Mouse (Mus musculus): ENCODE measurements around the gene Kctd21. TPM values are rescaled to one million over a fixed set of nuclear protein-coding genes. Genes with fewer than 3 reads are reported as not detected.

Gene Kctd21
- total and polyA plus RNA-seq, 3 experiments = 0.22 to 1.9 (median 1.7) TPM

GRCm38 (mm10) chr7:97387561-97388147 lies 55.5 kb downstream of the Kctd21 start:
- DNase-seq (ENCODE audit: low spot score) (no peak), ATAC-seq (ENCODE audit: extremely low read depth, insufficient number of reproducible peaks, low FRiP score, poor library complexity, severe bottlenecking) (no peak)
- Histone ChIP-seq H3K4me1 (ENCODE audit: insufficient read depth, low read depth, low read length) (peaks cover 9% of the 10 kb centered on the region; the same call in 1 of the 2 replicates), H3K9me3 (replicated peaks) (no peaks in the 10 kb centered on the region), H3K4me3 (ENCODE audit: low read depth, low read length) (no peak overlapping the region), H3K27me3 (ENCODE audit: insufficient read depth, low read length) (no peaks in the 10 kb centered on the region), H3K36me3 (replicated peaks) (peaks cover 97% of the 10 kb centered on the region)
- TF ChIP-seq CTCF (IDR thresholded peaks at IDR 0.05; ENCODE audit: low read depth, low read length) (no peak), TAL1 (conservative IDR thresholded peaks at IDR 0.05; ENCODE audit: low read depth, low read length) (no peak), POLR2AphosphoS5 (IDR thresholded peaks at IDR 0.05; ENCODE audit: insufficient replicate concordance, low read depth, low read length) (no peak), GATA1 (IDR thresholded peaks at IDR 0.05; ENCODE audit: borderline replicate concordance, low read length) (no peak), GATA2 (IDR thresholded peaks at IDR 0.05; ENCODE audit: borderline replicate concordance, low read depth, low read length) (no peak)

- TF ChIP-seq GATA1 (IDR thresholded peaks at IDR 0.05; ENCODE audit: borderline replicate concordance, low read length) (no peak), GATA2 (IDR thresholded peaks at IDR 0.05; ENCODE audit: borderline replicate concordance, low read depth, low read length) (no peak), CTCF (IDR thresholded peaks at IDR 0.05; ENCODE audit: low read depth, low read length) (no peak), POLR2AphosphoS5 (IDR thresholded peaks at IDR 0.05; ENCODE audit: insufficient replicate concordance, low read depth, low read length) (no peak), TAL1 (conservative IDR thresholded peaks at IDR 0.05; ENCODE audit: low read depth, low read length) (no peak)
- no peak for ATAC-seq (ENCODE audit: extremely low read depth, insufficient number of reproducible peaks, low FRiP score, poor library complexity, severe bottlenecking)
- H3K4me3 ChIP-seq (ENCODE audit: low read depth, low read length) = no peak overlapping the region
These were observed 56.4 kb downstream of the Kctd21 start for GRCm38 (mm10) chr7:97388541-97388940.

GRCm38 (mm10) chr7:97391293-97392078 lies 59.4 kb downstream of the Kctd21 start:
- ATAC-seq (ENCODE audit: extremely low read depth, insufficient number of reproducible peaks, low FRiP score, poor library complexity, severe bottlenecking) (no peak), DNase-seq (ENCODE audit: low spot score) (no peak)
- H3K36me3 ChIP-seq (replicated peaks) = peaks cover 68% of the 10 kb centered on the region
- peaks cover 3% of the 10 kb centered on the region; the same call in 1 of the 2 replicates for H3K27me3 ChIP-seq (ENCODE audit: insufficient read depth, low read length)
- H3K9me3 ChIP-seq (replicated peaks) = no peaks in the 10 kb centered on the region
- no peak overlapping the region for H3K4me3 ChIP-seq (ENCODE audit: low read depth, low read length)
- H3K4me1 ChIP-seq (ENCODE audit: insufficient read depth, low read depth, low read length) = peaks cover 3% of the 10 kb centered on the region; the same call in 1 of the 2 replicates
- TF ChIP-seq POLR2AphosphoS5 (IDR thresholded peaks at IDR 0.05; ENCODE audit: insufficient replicate concordance, low read depth, low read length) = no peak
- no peak for TF ChIP-seq GATA2 (IDR thresholded peaks at IDR 0.05; ENCODE audit: borderline replicate concordance, low read depth, low read length)
- TF ChIP-seq GATA1 (IDR thresholded peaks at IDR 0.05; ENCODE audit: borderline replicate concordance, low read length) = no peak
- TF ChIP-seq CTCF (IDR thresholded peaks at IDR 0.05; ENCODE audit: low read depth, low read length) = no peak

More at GRCm38 (mm10) chr7:97388541-97388940, 56.4 kb downstream of the Kctd21 start:
- H3K27me3 ChIP-seq (ENCODE audit: insufficient read depth, low read length) = no peaks in the 10 kb centered on the region
- no peak for DNase-seq (ENCODE audit: low spot score)
- peaks cover 9% of the 10 kb centered on the region; the same call in 1 of the 2 replicates for H3K4me1 ChIP-seq (ENCODE audit: insufficient read depth, low read depth, low read length)
- no peaks in the 10 kb centered on the region for H3K9me3 ChIP-seq (replicated peaks)
- peaks cover 97% of the 10 kb centered on the region for H3K36me3 ChIP-seq (replicated peaks)

GRCm38 (mm10) chr7:97392079-97392445 lies 59.9 kb downstream of the Kctd21 start:
- ATAC-seq (ENCODE audit: extremely low read depth, insufficient number of reproducible peaks, low FRiP score, poor library complexity, severe bottlenecking) (no peak), DNase-seq (ENCODE audit: low spot score) (no peak)
- H3K4me3 ChIP-seq (ENCODE audit: low read depth, low read length) = no peak overlapping the region
- H3K4me1 ChIP-seq (ENCODE audit: insufficient read depth, low read depth, low read length) = peaks cover 3% of the 10 kb centered on the region; the same call in 1 of the 2 replicates
- H3K9me3 ChIP-seq (replicated peaks) = no peaks in the 10 kb centered on the region
- H3K27me3 ChIP-seq (ENCODE audit: insufficient read depth, low read length) = peaks cover 3% of the 10 kb centered on the region; the same call in 1 of the 2 replicates
- peaks cover 62% of the 10 kb centered on the region for H3K36me3 ChIP-seq (replicated peaks)
- TF ChIP-seq GATA2 (IDR thresholded peaks at IDR 0.05; ENCODE audit: borderline replicate concordance, low read depth, low read length) (no peak), TAL1 (conservative IDR thresholded peaks at IDR 0.05; ENCODE audit: low read depth, low read length) (no peak), CTCF (IDR thresholded peaks at IDR 0.05; ENCODE audit: low read depth, low read length) (no peak), POLR2AphosphoS5 (IDR thresholded peaks at IDR 0.05; ENCODE audit: insufficient replicate concordance, low read depth, low read length) (no peak), GATA1 (IDR thresholded peaks at IDR 0.05; ENCODE audit: borderline replicate concordance, low read length) (no peak)

- TF ChIP-seq GATA1 (IDR thresholded peaks at IDR 0.05; ENCODE audit: borderline replicate concordance, low read length) (no peak), TAL1 (conservative IDR thresholded peaks at IDR 0.05; ENCODE audit: low read depth, low read length) (no peak), POLR2AphosphoS5 (IDR thresholded peaks at IDR 0.05; ENCODE audit: insufficient replicate concordance, low read depth, low read length) (no peak), GATA2 (IDR thresholded peaks at IDR 0.05; ENCODE audit: borderline replicate concordance, low read depth, low read length) (no peak), CTCF (IDR thresholded peaks at IDR 0.05; ENCODE audit: low read depth, low read length) (no peak)
- Histone ChIP-seq H3K36me3 (replicated peaks) (peaks cover 41% of the 10 kb centered on the region), H3K9me3 (replicated peaks) (no peaks in the 10 kb centered on the region), H3K4me1 (ENCODE audit: insufficient read depth, low read depth, low read length) (peaks cover 8% of the 10 kb centered on the region; the same call in 1 of the 2 replicates), H3K27me3 (ENCODE audit: insufficient read depth, low read length) (peaks cover 3% of the 10 kb centered on the region; the same call in 1 of the 2 replicates), H3K4me3 (ENCODE audit: low read depth, low read length) (no peak overlapping the region)
- ATAC-seq (ENCODE audit: extremely low read depth, insufficient number of reproducible peaks, low FRiP score, poor library complexity, severe bottlenecking) (no peak), DNase-seq (ENCODE audit: low spot score) (no peak)
These were observed 62.2 kb downstream of the Kctd21 start for GRCm38 (mm10) chr7:97394375-97394774.

GRCm38 (mm10) chr7:97398943-97399342 lies 66.8 kb downstream of the Kctd21 start:
- DNase-seq (ENCODE audit: low spot score) (no peak), ATAC-seq (ENCODE audit: extremely low read depth, insufficient number of reproducible peaks, low FRiP score, poor library complexity, severe bottlenecking) (no peak)
- Histone ChIP-seq H3K27me3 (ENCODE audit: insufficient read depth, low read length) (peaks cover 3% of the 10 kb centered on the region; the same call in 1 of the 2 replicates), H3K9me3 (replicated peaks) (no peaks in the 10 kb centered on the region), H3K4me3 (ENCODE audit: low read depth, low read length) (no peak overlapping the region), H3K36me3 (replicated peaks) (peaks cover 23% of the 10 kb centered on the region), H3K4me1 (ENCODE audit: insufficient read depth, low read depth, low read length) (peaks cover 30% of the 10 kb centered on the region)
- no peak for TF ChIP-seq GATA2 (IDR thresholded peaks at IDR 0.05; ENCODE audit: borderline replicate concordance, low read depth, low read length)
- TF ChIP-seq CTCF (IDR thresholded peaks at IDR 0.05; ENCODE audit: low read depth, low read length) = no peak
- no peak for TF ChIP-seq TAL1 (conservative IDR thresholded peaks at IDR 0.05; ENCODE audit: low read depth, low read length)
- TF ChIP-seq GATA1 (IDR thresholded peaks at IDR 0.05; ENCODE audit: borderline replicate concordance, low read length) = no peak
- TF ChIP-seq POLR2AphosphoS5 (IDR thresholded peaks at IDR 0.05; ENCODE audit: insufficient replicate concordance, low read depth, low read length) = no peak

Other genes starting within 250 kb of the Kctd21 start
- not detected in 2 replicates for gene Usp35, start 307 bp upstream of the Kctd21 start, total RNA-seq (2014; fragmentation: Nextera tagmentation)
- gene Usp35, start 307 bp upstream of the Kctd21 start, total RNA-seq (2017) = 0.93 and 1.1 TPM in 2 replicates
- 0.09 and 0.10 TPM in 2 replicates for gene Usp35, start 307 bp upstream of the Kctd21 start, polyA plus RNA-seq (2012)
- 37.2 and 56.6 TPM in 2 replicates for gene Alg8, start 39.3 kb downstream of the Kctd21 start, total RNA-seq (2014; fragmentation: Nextera tagmentation)
- gene Alg8, start 39.3 kb downstream of the Kctd21 start, total RNA-seq (2017) = 15.9 and 20.6 TPM in 2 replicates
- gene Alg8, start 39.3 kb downstream of the Kctd21 start, polyA plus RNA-seq (2012) = 0.97 and 1.7 TPM in 2 replicates
- gene Ndufc2, start 67.7 kb downstream of the Kctd21 start, total RNA-seq (2014; fragmentation: Nextera tagmentation) = 149 TPM in 2 replicates
- gene Ndufc2, start 67.7 kb downstream of the Kctd21 start, total RNA-seq (2017) = 257 and 259 TPM in 2 replicates
- gene Ndufc2, start 67.7 kb downstream of the Kctd21 start, polyA plus RNA-seq (2012) = 206 and 297 TPM in 2 replicates
- not detected in 2 replicates for gene Thrsp, start 85.4 kb downstream of the Kctd21 start, total RNA-seq (2014; fragmentation: Nextera tagmentation)
- 0.05 TPM in 1 of 2 replicates, not detected in the other for gene Thrsp, start 85.4 kb downstream of the Kctd21 start, total RNA-seq (2017)
- not detected in 2 replicates for gene Thrsp, start 85.4 kb downstream of the Kctd21 start, polyA plus RNA-seq (2012)
- gene Kctd14, start 119.0 kb downstream of the Kctd21 start, total RNA-seq (2014; fragmentation: Nextera tagmentation) = not detected in 2 replicates
- 0.11 TPM in 1 of 2 replicates, not detected in the other for gene Kctd14, start 119.0 kb downstream of the Kctd21 start, total RNA-seq (2017)
- gene Kctd14, start 119.0 kb downstream of the Kctd21 start, polyA plus RNA-seq (2012) = not detected in 2 replicates
- gene Ints4, start 148.6 kb downstream of the Kctd21 start, total RNA-seq (2014; fragmentation: Nextera tagmentation) = 95.3 and 123 TPM in 2 replicates
- 39.6 and 43.8 TPM in 2 replicates for gene Ints4, start 148.6 kb downstream of the Kctd21 start, total RNA-seq (2017)
- gene Ints4, start 148.6 kb downstream of the Kctd21 start, polyA plus RNA-seq (2012) = 3.3 and 4.7 TPM in 2 replicates
- gene Aamdc, start 247.2 kb downstream of the Kctd21 start, total RNA-seq (2014; fragmentation: Nextera tagmentation) = 16.1 and 19.9 TPM in 2 replicates
- 16.1 and 20.8 TPM in 2 replicates for gene Aamdc, start 247.2 kb downstream of the Kctd21 start, total RNA-seq (2017)
- gene Aamdc, start 247.2 kb downstream of the Kctd21 start, polyA plus RNA-seq (2012) = 2.1 and 3.2 TPM in 2 replicates
- 48.2 and 58.5 TPM in 2 replicates for gene Rsf1, start 247.6 kb downstream of the Kctd21 start, total RNA-seq (2014; fragmentation: Nextera tagmentation)
- gene Rsf1, start 247.6 kb downstream of the Kctd21 start, total RNA-seq (2017) = 24.9 and 33.4 TPM in 2 replicates
- 14.2 and 14.8 TPM in 2 replicates for gene Rsf1, start 247.6 kb downstream of the Kctd21 start, polyA plus RNA-seq (2012)

Data from G1E (cell line).